Mouse (Mus musculus) heart, adult 2 months (tissue): ENCODE results near the gene 4931406C07Rik.

Experiments used
- CTCF ChIP-seq: fragments of 200-600 bp; IDR thresholded peaks from 2 replicates; pipeline ENCODE4 v1.8.1; 2022; ENCODE audit warnings: antibody characterized with exemption, mild to moderate bottlenecking, moderate library complexity
- EP300 ChIP-seq: fragments of 200-500 bp; IDR thresholded peaks from 2 replicates; pipeline ENCODE4 v1.6.1; 2011; ENCODE audit warnings: low read depth, low read length, control low read depth; ENCODE audit not compliant: insufficient read depth
- POLR2A ChIP-seq: fragments of 200-500 bp; IDR thresholded peaks from 2 replicates; pipeline ENCODE4 v1.6.1; 2011; ENCODE audit warnings: mild to moderate bottlenecking, low read depth, low read length, control low read depth; ENCODE audit not compliant: insufficient read depth

DNA sequence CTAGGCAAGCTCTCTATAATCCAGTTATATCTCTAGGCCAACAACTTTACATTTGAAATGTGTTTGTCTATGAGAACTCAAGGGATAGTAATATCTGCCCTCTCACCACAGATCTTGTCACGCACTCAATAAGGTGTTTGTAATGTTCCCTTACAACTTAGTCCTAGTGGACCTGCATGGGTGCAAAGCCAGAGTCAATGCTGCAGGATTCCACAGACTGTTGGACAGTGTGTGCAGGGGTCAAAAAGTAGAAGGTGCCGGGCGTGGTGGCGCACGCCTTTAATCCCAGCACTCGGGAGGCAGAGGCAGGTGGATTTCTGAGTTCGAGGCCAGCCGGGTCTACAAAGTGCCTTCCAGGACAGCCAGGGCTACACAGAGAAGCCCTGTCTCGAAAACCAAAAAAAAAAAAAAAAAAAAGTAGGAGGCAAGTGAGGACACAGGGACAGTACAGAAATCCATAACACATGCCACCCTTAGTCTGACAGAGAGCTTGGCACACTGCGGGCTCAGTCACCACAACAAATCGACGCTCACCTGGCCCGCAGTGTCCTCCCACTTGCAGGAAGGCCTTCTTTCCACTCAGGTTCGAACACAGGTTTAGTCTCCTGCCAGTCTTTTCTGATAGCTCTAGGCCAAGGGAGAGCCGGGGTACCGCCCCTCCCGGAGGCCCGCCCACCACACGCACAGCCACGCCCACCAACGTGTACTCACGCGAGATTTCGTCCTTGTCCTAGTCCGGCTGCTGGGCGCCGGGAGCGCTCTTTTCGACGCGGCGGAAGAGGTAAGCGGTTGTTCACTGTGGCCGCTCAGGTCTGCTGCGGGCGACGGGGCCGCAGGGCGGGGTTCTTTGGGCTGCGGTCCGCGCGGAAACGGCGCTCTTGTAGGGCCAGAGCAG, 498 bp downstream of the 4931406C07Rik start, which contains the start of gene Taf1d:
- TF ChIP-seq EP300, result peak; percentile 29; the same call in 1 of the 2 replicates
- TF ChIP-seq POLR2A, result peak; percentile 97
- TF ChIP-seq CTCF, result no peak
